Mouse (Mus musculus): ENCODE data around the gene Prkg1. TPM values are rescaled to one million over a fixed set of nuclear protein-coding genes. Genes with fewer than 3 reads are reported as not detected.
"Not testable (repeated sequence)": the region's sequence is repeated elsewhere in the genome, so short reads cannot be mapped to it uniquely, and the experiment has no call there.

Gene Prkg1
- polyA plus RNA-seq, 1 experiment, result 5.9 TPM

DNA sequence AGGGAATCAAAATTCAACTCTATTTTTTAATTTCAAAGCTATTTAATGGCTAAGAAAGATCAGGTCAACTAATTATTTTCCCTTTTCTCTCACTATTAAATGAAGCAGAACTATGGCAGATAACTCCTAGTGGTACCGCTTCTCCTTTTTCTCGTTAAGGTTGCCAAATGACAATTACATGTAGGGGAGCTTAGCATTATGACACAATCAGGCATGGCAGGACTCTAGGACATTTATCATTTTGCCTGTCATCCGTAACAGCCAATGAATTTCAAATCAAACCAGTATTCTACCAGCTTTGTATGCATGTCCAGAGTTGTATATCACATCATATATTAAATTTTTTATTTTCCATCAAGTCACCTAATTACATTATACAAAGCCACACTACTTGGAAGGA is 536.4 kb downstream of the Prkg1 start:
- no peak overlapping the region for H3K4me3 ChIP-seq (ENCODE audit: insufficient read depth, low read length)
- H3K4me1 ChIP-seq (ENCODE audit: control insufficient read depth, insufficient read depth, low read length), result no peaks in the 10 kb centered on the region
- H3K27ac ChIP-seq (ENCODE audit: insufficient read depth, low read length), result no peak overlapping the region
- TF ChIP-seq POLR2A (IDR thresholded peaks at IDR 0.05; ENCODE audit: extremely low read depth, insufficient read depth, low read length), result no peak
- no peak for TF ChIP-seq CTCF (IDR thresholded peaks at IDR 0.05; ENCODE audit: extremely low read depth, insufficient read depth, low read length)

- Histone ChIP-seq H3K27ac (ENCODE audit: insufficient read depth, low read length) (no peak overlapping the region), H3K4me3 (ENCODE audit: insufficient read depth, low read length) (no peak overlapping the region), H3K4me1 (ENCODE audit: control insufficient read depth, insufficient read depth, low read length) (no peaks in the 10 kb centered on the region)
- TF ChIP-seq CTCF (IDR thresholded peaks at IDR 0.05; ENCODE audit: extremely low read depth, insufficient read depth, low read length) (no peak), POLR2A (IDR thresholded peaks at IDR 0.05; ENCODE audit: extremely low read depth, insufficient read depth, low read length) (no peak)
Observed at GRCm38 (mm10) chr19:31223457-31223856, 541.4 kb downstream of the Prkg1 start.

DNA sequence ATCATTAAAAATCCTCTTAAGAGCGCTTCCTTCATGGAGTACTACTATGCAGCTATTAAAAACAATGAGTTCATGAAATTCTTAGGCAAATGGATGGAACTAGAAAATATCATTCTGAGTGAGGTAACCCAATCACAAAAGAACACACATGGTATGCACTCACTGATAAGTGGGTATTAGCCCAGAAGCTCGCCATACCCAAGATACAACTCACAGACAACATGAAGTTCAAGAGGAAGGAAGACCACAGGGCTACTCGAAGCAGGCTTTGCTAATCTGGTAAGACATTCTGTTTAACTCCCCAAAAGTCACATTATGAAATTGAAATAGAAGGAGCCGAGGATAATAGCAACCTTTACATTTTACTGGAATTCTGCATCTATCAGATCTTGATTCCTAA is 545.6 kb downstream of the Prkg1 start:
- H3K4me3 ChIP-seq (ENCODE audit: insufficient read depth, low read length); H3K4me1 ChIP-seq (ENCODE audit: control insufficient read depth, insufficient read depth, low read length); H3K27ac ChIP-seq (ENCODE audit: insufficient read depth, low read length): not testable (repeated sequence)

- no peak for TF ChIP-seq POLR2A (IDR thresholded peaks at IDR 0.05; ENCODE audit: extremely low read depth, insufficient read depth, low read length)
- no peak for TF ChIP-seq CTCF (IDR thresholded peaks at IDR 0.05; ENCODE audit: extremely low read depth, insufficient read depth, low read length)
- no peak overlapping the region for H3K4me3 ChIP-seq (ENCODE audit: insufficient read depth, low read length)
Observed at GRCm38 (mm10) chr19:31210850-31211249, 554.0 kb downstream of the Prkg1 start.

GRCm38 (mm10) chr19:31210449-31210848 is 554.4 kb downstream of the Prkg1 start:
- H3K4me1 ChIP-seq (ENCODE audit: control insufficient read depth, insufficient read depth, low read length), result no peaks in the 10 kb centered on the region
- no peak overlapping the region for H3K4me3 ChIP-seq (ENCODE audit: insufficient read depth, low read length)
- H3K27ac ChIP-seq (ENCODE audit: insufficient read depth, low read length), result no peak overlapping the region
- TF ChIP-seq POLR2A (IDR thresholded peaks at IDR 0.05; ENCODE audit: extremely low read depth, insufficient read depth, low read length) (no peak), CTCF (IDR thresholded peaks at IDR 0.05; ENCODE audit: extremely low read depth, insufficient read depth, low read length) (no peak)

More at GRCm38 (mm10) chr19:31210850-31211249, 554.0 kb downstream of the Prkg1 start:
- no peaks in the 10 kb centered on the region for H3K4me1 ChIP-seq (ENCODE audit: control insufficient read depth, insufficient read depth, low read length)
- no peak overlapping the region for H3K27ac ChIP-seq (ENCODE audit: insufficient read depth, low read length)

GRCm38 (mm10) chr19:31199583-31199982 is 565.2 kb downstream of the Prkg1 start:
- H3K27ac ChIP-seq (ENCODE audit: insufficient read depth, low read length), result no peak overlapping the region
- no peaks in the 10 kb centered on the region for H3K4me1 ChIP-seq (ENCODE audit: control insufficient read depth, insufficient read depth, low read length)
- H3K4me3 ChIP-seq (ENCODE audit: insufficient read depth, low read length), result no peak overlapping the region
- TF ChIP-seq CTCF (IDR thresholded peaks at IDR 0.05; ENCODE audit: extremely low read depth, insufficient read depth, low read length) (no peak), POLR2A (IDR thresholded peaks at IDR 0.05; ENCODE audit: extremely low read depth, insufficient read depth, low read length) (no peak)

DNA sequence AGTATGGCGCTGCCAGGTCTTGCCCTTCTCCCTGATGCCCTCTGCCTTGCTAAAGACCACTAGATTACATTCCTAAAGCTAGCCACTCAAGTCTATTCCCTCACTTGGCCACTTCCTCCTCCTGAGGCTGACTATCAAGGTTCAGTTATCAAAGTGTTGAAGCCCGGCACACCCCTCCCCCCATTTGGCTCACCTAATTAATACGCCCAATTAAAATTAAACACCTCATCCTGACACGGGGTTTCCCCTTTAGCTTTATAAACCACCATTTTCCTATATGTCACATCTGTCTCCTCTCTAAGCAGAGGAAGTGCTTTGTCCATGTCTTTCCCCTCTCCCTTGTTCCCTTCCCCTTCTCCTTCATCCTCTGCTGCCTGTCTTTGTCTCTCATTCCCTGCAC is 566.4 kb downstream of the Prkg1 start:
- TF ChIP-seq CTCF (IDR thresholded peaks at IDR 0.05; ENCODE audit: extremely low read depth, insufficient read depth, low read length), result no peak
- TF ChIP-seq POLR2A (IDR thresholded peaks at IDR 0.05; ENCODE audit: extremely low read depth, insufficient read depth, low read length), result no peak
- Histone ChIP-seq H3K4me1 (ENCODE audit: control insufficient read depth, insufficient read depth, low read length) (no peaks in the 10 kb centered on the region), H3K27ac (ENCODE audit: insufficient read depth, low read length) (no peak overlapping the region), H3K4me3 (ENCODE audit: insufficient read depth, low read length) (no peak overlapping the region)

GRCm38 (mm10) chr19:31197076-31197475 is 567.8 kb downstream of the Prkg1 start:
- Histone ChIP-seq H3K27ac (ENCODE audit: insufficient read depth, low read length) (no peak overlapping the region), H3K4me1 (ENCODE audit: control insufficient read depth, insufficient read depth, low read length) (no peaks in the 10 kb centered on the region), H3K4me3 (ENCODE audit: insufficient read depth, low read length) (no peak overlapping the region)
- TF ChIP-seq POLR2A (IDR thresholded peaks at IDR 0.05; ENCODE audit: extremely low read depth, insufficient read depth, low read length) (no peak), CTCF (IDR thresholded peaks at IDR 0.05; ENCODE audit: extremely low read depth, insufficient read depth, low read length) (no peak)

GRCm38 (mm10) chr19:31188559-31189218 is 576.1 kb downstream of the Prkg1 start:
- Histone ChIP-seq H3K4me1 (ENCODE audit: control insufficient read depth, insufficient read depth, low read length) (no peaks in the 10 kb centered on the region; the same call in 1 of the 2 replicates), H3K4me3 (ENCODE audit: insufficient read depth, low read length) (no peak overlapping the region), H3K27ac (ENCODE audit: insufficient read depth, low read length) (no peak overlapping the region)
- TF ChIP-seq CTCF (IDR thresholded peaks at IDR 0.05; ENCODE audit: extremely low read depth, insufficient read depth, low read length) (no peak), POLR2A (IDR thresholded peaks at IDR 0.05; ENCODE audit: extremely low read depth, insufficient read depth, low read length) (no peak)

DNA sequence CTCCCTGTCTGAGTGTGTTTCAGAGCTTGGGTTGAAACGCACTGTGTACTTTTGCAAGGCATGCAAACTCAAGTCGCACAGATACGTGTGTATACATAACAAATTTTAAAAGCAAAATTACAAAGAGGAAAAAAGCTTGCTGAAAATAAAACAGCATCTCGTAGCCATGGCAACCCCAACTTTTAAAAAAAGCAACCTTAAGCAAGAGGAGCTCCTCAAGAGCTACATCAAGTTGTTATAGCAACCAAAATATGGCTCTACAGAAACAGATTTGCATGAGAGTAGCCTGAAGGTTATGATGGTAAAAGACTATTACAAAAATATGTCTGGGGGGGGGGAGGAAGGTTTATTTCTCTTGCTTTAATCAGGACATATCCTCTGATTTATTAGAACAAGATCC is 584.1 kb downstream of the Prkg1 start:
- Histone ChIP-seq H3K4me1 (ENCODE audit: control insufficient read depth, insufficient read depth, low read length) (peaks cover 3% of the 10 kb centered on the region; the same call in 1 of the 2 replicates), H3K27ac (ENCODE audit: insufficient read depth, low read length) (no peak overlapping the region), H3K4me3 (ENCODE audit: insufficient read depth, low read length) (no peak overlapping the region)
- TF ChIP-seq POLR2A (IDR thresholded peaks at IDR 0.05; ENCODE audit: extremely low read depth, insufficient read depth, low read length), result no peak
- no peak for TF ChIP-seq CTCF (IDR thresholded peaks at IDR 0.05; ENCODE audit: extremely low read depth, insufficient read depth, low read length)
